Comparison of ENCODE assay signal across 9 mouse cellular contexts in the genomic region with DNA sequence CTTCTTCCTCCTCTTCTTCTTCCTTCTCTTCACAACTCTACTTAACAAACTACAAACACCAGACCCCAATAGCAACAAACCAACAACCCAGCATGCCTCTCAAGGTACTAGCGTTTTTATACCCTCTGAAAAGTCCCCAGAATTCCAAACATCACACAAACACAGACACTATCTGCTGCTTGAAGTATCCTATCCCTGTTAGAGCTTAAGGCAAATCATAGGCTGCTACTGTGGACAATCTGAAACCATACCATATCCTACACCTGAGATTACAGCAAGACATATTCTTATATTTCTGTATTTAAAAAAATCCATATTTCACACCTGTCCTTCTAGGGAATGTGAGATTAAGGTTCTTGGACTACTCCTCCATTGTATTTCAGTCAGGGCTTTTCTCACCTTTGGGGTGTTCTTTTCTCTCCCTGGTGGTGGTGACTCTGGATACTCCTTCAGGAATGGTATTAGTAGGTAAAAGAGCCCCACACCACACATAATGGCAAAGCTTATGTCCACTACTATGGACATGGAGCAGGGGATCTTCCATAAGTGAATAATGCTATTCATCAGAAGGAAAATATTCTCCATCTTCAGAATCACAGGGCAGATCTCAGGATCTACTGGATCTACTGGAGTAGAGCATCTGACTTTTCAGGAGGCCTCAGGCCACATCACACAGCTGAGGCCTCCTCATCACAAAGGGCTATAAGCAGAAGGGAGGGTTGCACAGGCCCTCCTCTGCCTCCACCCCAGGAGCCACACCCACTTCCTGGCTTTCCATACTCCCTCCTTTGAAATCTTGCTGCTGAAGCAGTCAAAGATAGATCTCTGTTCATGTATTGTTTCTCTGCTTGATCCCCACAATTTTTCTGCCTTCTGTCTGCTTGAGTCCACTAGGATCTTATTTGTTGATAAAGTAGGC. TPM values are rescaled to one million over a fixed set of nuclear protein-coding genes. Genes with fewer than 3 reads are reported as not detected.
DNase-seq lines count a peak whose midpoint lies in the region; ATAC-seq and TF ChIP-seq lines count a peak whose summit lies in the region.
"Had no signal": no experiment of that assay in that cellular context is flagged by ENCODE, and none has a peak within 500 bp of the region (broad histone marks: within the 10 kb centered on the region; RNA-seq: fewer than 3 reads in every experiment).

Gene 4931408C20Rik (minus strand): TSS at position 619 of the 919 bp plus-strand sequence.

- no peak for TF ChIP-seq EP300 in heart, adult 2 months (IDR thresholded peaks at IDR 0.05; ENCODE audit: insufficient read depth, low read depth, low read length)

- peak; percentile 5 to 10 for DNase-seq in spleen, adult 18-20 months
- no peak for DNase-seq in spleen, adult 12 weeks (ENCODE audit: low spot score)
- peak; percentile 6 for DNase-seq in embryonic facial prominence, embryonic 11.5 days (ENCODE audit: low spot score)
- DNase-seq in heart, adult 2 months = peak; percentile 13 to 34
- peak; percentile 13 for DNase-seq in limb, embryonic 14.5 days (ENCODE audit: low spot score)
- DNase-seq in midbrain, embryonic 14.5 days = peak; percentile 21
- DNase-seq in testis, postnatal 10 days (ENCODE audit: low spot score) = peak; percentile 70

- H3K9ac ChIP-seq in embryonic facial prominence, embryonic 11.5 days (replicated peaks; ENCODE audit: low read length) = no peak within 1 kb of the TSS
- H3K9ac ChIP-seq in heart, adult 2 months (ENCODE audit: low read depth, low read length) = no peak within 1 kb of the TSS
- no peak within 1 kb of the TSS for H3K9ac ChIP-seq in intestine, postnatal 0 days (ENCODE audit: low read depth, low read length)
- H3K9ac ChIP-seq in limb, embryonic 14.5 days (ENCODE audit: low read depth, low read length, severe bottlenecking) = no peak within 1 kb of the TSS
- H3K9ac ChIP-seq in midbrain, embryonic 14.5 days (replicated peaks; ENCODE audit: low read length) = no peak within 1 kb of the TSS

- intact Hi-C loops in heart, adult 2 months (cut with DNase I) = no loop called here

- no peaks in the 10 kb centered on the region for H3K4me1 ChIP-seq in embryonic facial prominence, embryonic 11.5 days (ENCODE audit: control insufficient read depth, insufficient read depth, low read length)
- H3K4me1 ChIP-seq in heart, adult 2 months (ENCODE audit: control insufficient read depth, insufficient read depth, low read length) = no peaks in the 10 kb centered on the region
- no peaks in the 10 kb centered on the region for H3K4me1 ChIP-seq in intestine, postnatal 0 days (replicated peaks; ENCODE audit: control insufficient read depth, insufficient read depth, low read length)
- no peaks in the 10 kb centered on the region for H3K4me1 ChIP-seq in limb, embryonic 14.5 days (ENCODE audit: control insufficient read depth, insufficient read depth, low read length)
- no peaks in the 10 kb centered on the region for H3K4me1 ChIP-seq in midbrain, embryonic 14.5 days (ENCODE audit: control insufficient read depth, insufficient read depth, low read length)

- no peak within 1 kb of the TSS for H3K27ac ChIP-seq in embryonic facial prominence, embryonic 11.5 days (replicated peaks; ENCODE audit: low read depth, low read length)
- H3K27ac ChIP-seq in heart, adult 2 months = no peak within 1 kb of the TSS
- no peak within 1 kb of the TSS for H3K27ac ChIP-seq in intestine, postnatal 0 days (ENCODE audit: low read depth, low read length)
- no peak within 1 kb of the TSS for H3K27ac ChIP-seq in limb, embryonic 14.5 days (replicated peaks; ENCODE audit: low read depth, low read length)
- H3K27ac ChIP-seq in midbrain, embryonic 14.5 days (replicated peaks; ENCODE audit: low read depth, low read length) = no peak within 1 kb of the TSS
- H3K27ac ChIP-seq: macrophage had no signal

- no peaks in the 10 kb centered on the region for H3K27me3 ChIP-seq in embryonic facial prominence, embryonic 11.5 days (ENCODE audit: control insufficient read depth, insufficient read depth, low read length)
- H3K27me3 ChIP-seq in heart, adult 2 months (ENCODE audit: control insufficient read depth, insufficient read depth, low read length) = no peaks in the 10 kb centered on the region
- no peaks in the 10 kb centered on the region for H3K27me3 ChIP-seq in intestine, postnatal 0 days (replicated peaks; ENCODE audit: control insufficient read depth, insufficient read depth, low read length)
- no peaks in the 10 kb centered on the region for H3K27me3 ChIP-seq in limb, embryonic 14.5 days (ENCODE audit: control insufficient read depth, insufficient read depth, low read length)
- no peaks in the 10 kb centered on the region for H3K27me3 ChIP-seq in midbrain, embryonic 14.5 days (ENCODE audit: control insufficient read depth, insufficient read depth, low read length)

- H3K79me2 ChIP-seq in heart, adult 2 months (replicated peaks; ENCODE audit: control insufficient read depth, insufficient read depth, low read length) = no peaks in the 10 kb centered on the region

- 45% methylated on average over 1 of the region's 1 CpGs for WGBS in embryonic facial prominence, embryonic 11.5 days
- 18% methylated on average over 1 of the region's 1 CpGs for WGBS in heart, adult 2 months
- WGBS in intestine, postnatal 0 days = 30% methylated on average over 1 of the region's 1 CpGs
- WGBS in limb, embryonic 14.5 days = 33% methylated on average over 1 of the region's 1 CpGs
- 43% methylated on average over 1 of the region's 1 CpGs for WGBS in midbrain, embryonic 14.5 days

- no peaks in the 10 kb centered on the region for H3K36me3 ChIP-seq in embryonic facial prominence, embryonic 11.5 days (replicated peaks; ENCODE audit: control insufficient read depth, insufficient read depth, low read depth, low read length)
- no peaks in the 10 kb centered on the region for H3K36me3 ChIP-seq in heart, adult 2 months (ENCODE audit: control insufficient read depth, insufficient read depth, low read length)
- H3K36me3 ChIP-seq in intestine, postnatal 0 days (ENCODE audit: control insufficient read depth, insufficient read depth) = no peaks in the 10 kb centered on the region
- no peaks in the 10 kb centered on the region for H3K36me3 ChIP-seq in limb, embryonic 14.5 days (ENCODE audit: control insufficient read depth, insufficient read depth, low read length)
- no peaks in the 10 kb centered on the region for H3K36me3 ChIP-seq in midbrain, embryonic 14.5 days (ENCODE audit: control insufficient read depth, insufficient read depth, low read length)

- H3K4me3 ChIP-seq in embryonic facial prominence, embryonic 11.5 days (ENCODE audit: low read depth, low read length) = no peak within 1 kb of the TSS
- no peak within 1 kb of the TSS for H3K4me3 ChIP-seq in heart, adult 2 months
- no peak within 1 kb of the TSS for H3K4me3 ChIP-seq in intestine, postnatal 0 days (ENCODE audit: low read depth, low read length)
- H3K4me3 ChIP-seq in limb, embryonic 14.5 days (replicated peaks; ENCODE audit: low read length) = no peak within 1 kb of the TSS
- H3K4me3 ChIP-seq in midbrain, embryonic 14.5 days (replicated peaks; ENCODE audit: low read depth, low read length) = no peak within 1 kb of the TSS

- H3K9me3 ChIP-seq in embryonic facial prominence, embryonic 11.5 days (replicated peaks; ENCODE audit: control insufficient read depth, low read length) = no peaks in the 10 kb centered on the region
- no peaks in the 10 kb centered on the region for H3K9me3 ChIP-seq in intestine, postnatal 0 days (ENCODE audit: control insufficient read depth)
- H3K9me3 ChIP-seq in limb, embryonic 14.5 days (ENCODE audit: control insufficient read depth, low read length) = no peaks in the 10 kb centered on the region
- no peaks in the 10 kb centered on the region for H3K9me3 ChIP-seq in midbrain, embryonic 14.5 days (ENCODE audit: control insufficient read depth, low read length)

- TF ChIP-seq CTCF in heart, adult 2 months (IDR thresholded peaks at IDR 0.05) = no peak
- no peak for TF ChIP-seq CTCF in intestine, postnatal 0 days (IDR thresholded peaks at IDR 0.05; ENCODE audit: low read depth)

- TF ChIP-seq POLR2A in heart, adult 2 months (IDR thresholded peaks at IDR 0.05; ENCODE audit: insufficient read depth, low read depth, low read length) = no peak
- TF ChIP-seq POLR2A in limb, embryonic 14.5 days (IDR thresholded peaks at IDR 0.05; ENCODE audit: borderline replicate concordance, extremely low read depth, insufficient read depth, insufficient read length) = no peak

- ATAC-seq in embryonic facial prominence, embryonic 11.5 days (replicated peaks; ENCODE audit: insufficient number of reproducible peaks, low FRiP score, low TSS enrichment, low read depth) = peak; percentile 88
- peak; percentile 64 for ATAC-seq in intestine, postnatal 0 days
- peak; percentile 68 for ATAC-seq in limb, embryonic 14.5 days (ENCODE audit: low FRiP score, low read depth)
- ATAC-seq in midbrain, embryonic 14.5 days (ENCODE audit: low FRiP score, low TSS enrichment) = peak; percentile 86

- H3K4me2 ChIP-seq in embryonic facial prominence, embryonic 11.5 days (ENCODE audit: low read depth, low read length) = no peak within 1 kb of the TSS
- no peak within 1 kb of the TSS for H3K4me2 ChIP-seq in intestine, postnatal 0 days (replicated peaks; ENCODE audit: low read depth)
- no peak within 1 kb of the TSS for H3K4me2 ChIP-seq in limb, embryonic 14.5 days (replicated peaks; ENCODE audit: low read depth, low read length, severe bottlenecking)
- H3K4me2 ChIP-seq in midbrain, embryonic 14.5 days (ENCODE audit: low read length) = no peak within 1 kb of the TSS

RNA-seq across cellular contexts. Expression of gene 4931408C20Rik, which starts in this region (rescaled TPM):
- not detected in 2 replicates for polyA plus RNA-seq in embryonic facial prominence, embryonic 11.5 days (2014; fragmentation: Nextera tagmentation; extraction: Ambion mirVana)
- not detected for total RNA-seq in heart, adult 2 months (2021)
- 0.02 TPM in 1 of 2 replicates, not detected in the other for polyA plus RNA-seq in heart, adult 2 months (2012; rRNA removed)
- not detected in 2 replicates for polyA plus RNA-seq in intestine, postnatal 0 days (2015; fragmentation: Nextera tagmentation; extraction: Ambion mirVana)
- polyA plus RNA-seq in limb, embryonic 14.5 days (2012; rRNA removed) = not detected in 2 replicates
- polyA plus RNA-seq in limb, embryonic 14.5 days (2014; fragmentation: Nextera tagmentation; extraction: Ambion mirVana) = not detected in 2 replicates
- polyA plus RNA-seq in midbrain, embryonic 14.5 days (2014; fragmentation: Nextera tagmentation; extraction: Ambion mirVana) = not detected in 2 replicates
- polyA plus RNA-seq: macrophage had no signal

Comparison
In these comparisons a context has a peak if more than half of its experiments do, and no peak if none do; other contexts are left out.
1. Peak in DNase-seq and ATAC-seq in embryonic facial prominence, embryonic 11.5 days; RNA of the gene not detected or under 1 TPM.
2. Peak in DNase-seq in heart, adult 2 months; RNA of the gene not detected or under 1 TPM.
3. Peak in ATAC-seq in intestine, postnatal 0 days; RNA of the gene not detected or under 1 TPM.
4. Peak in DNase-seq and ATAC-seq in limb, embryonic 14.5 days; RNA of the gene not detected or under 1 TPM.
5. Peak in DNase-seq and ATAC-seq in midbrain, embryonic 14.5 days; RNA of the gene not detected or under 1 TPM.